Mouse (Mus musculus): ENCODE measurements around the gene Zfp658. TPM values are rescaled to one million over a fixed set of nuclear protein-coding genes. Genes with fewer than 3 reads are reported as not detected.

Gene Zfp658
- polyA plus RNA-seq, 1 experiment from 2014 or later, result 6.9 TPM

GRCm38 (mm10) chr7:43544225-43544977, 17.7 kb upstream of the Zfp658 start, which contains the start of gene Cd33:
Cd33 (minus strand) TSS chr7:43544428.
- ATAC-seq, result no peak
- Histone ChIP-seq H3K4me1 (ENCODE audit: control insufficient read depth, insufficient read depth, low read depth, low read length) (no peaks in the 10 kb centered on the region), H3K36me3 (ENCODE audit: control insufficient read depth, insufficient read depth, low read length) (no peaks in the 10 kb centered on the region), H3K4me3 (ENCODE audit: low read length) (no peak within 1 kb of the TSS), H3K27ac (ENCODE audit: low read depth, low read length) (no peak within 1 kb of the TSS), H3K4me2 (ENCODE audit: low read length) (no peak within 1 kb of the TSS), H3K9me3 (ENCODE audit: control insufficient read depth, low read length) (no peaks in the 10 kb centered on the region), H3K9ac (ENCODE audit: low read depth, low read length) (no peak within 1 kb of the TSS), H3K27me3 (replicated peaks; ENCODE audit: control insufficient read depth, insufficient read depth, low read length) (no peaks in the 10 kb centered on the region)
- 79% methylated on average over 7 of the region's 7 CpGs for WGBS

GRCm38 (mm10) chr7:43545656-43546545, 16.2 kb upstream of the Zfp658 start:
- 71% methylated on average over 7 of the region's 7 CpGs for WGBS

GRCm38 (mm10) chr7:43547666-43548065, 14.4 kb upstream of the Zfp658 start:
- Histone ChIP-seq H3K27me3 (replicated peaks; ENCODE audit: control insufficient read depth, insufficient read depth, low read length) (no peaks in the 10 kb centered on the region), H3K4me2 (ENCODE audit: low read length) (no peak overlapping the region), H3K4me1 (ENCODE audit: control insufficient read depth, insufficient read depth, low read depth, low read length) (no peaks in the 10 kb centered on the region), H3K4me3 (ENCODE audit: low read length) (no peak overlapping the region), H3K36me3 (ENCODE audit: control insufficient read depth, insufficient read depth, low read length) (no peaks in the 10 kb centered on the region), H3K9ac (ENCODE audit: low read depth, low read length) (no peak overlapping the region), H3K27ac (ENCODE audit: low read depth, low read length) (no peak overlapping the region), H3K9me3 (ENCODE audit: control insufficient read depth, low read length) (no peaks in the 10 kb centered on the region)
- WGBS, result 45% methylated on average over 5 of the region's 5 CpGs
- ATAC-seq, result no peak

More at GRCm38 (mm10) chr7:43545656-43546545, 16.2 kb upstream of the Zfp658 start:
- no peak overlapping the region for H3K27ac ChIP-seq (ENCODE audit: low read depth, low read length)
- H3K4me1 ChIP-seq (ENCODE audit: control insufficient read depth, insufficient read depth, low read depth, low read length), result no peaks in the 10 kb centered on the region
- no peaks in the 10 kb centered on the region for H3K36me3 ChIP-seq (ENCODE audit: control insufficient read depth, insufficient read depth, low read length)
- H3K9me3 ChIP-seq (ENCODE audit: control insufficient read depth, low read length), result no peaks in the 10 kb centered on the region
- no peak overlapping the region for H3K9ac ChIP-seq (ENCODE audit: low read depth, low read length)
- no peak overlapping the region for H3K4me2 ChIP-seq (ENCODE audit: low read length)
- H3K4me3 ChIP-seq (ENCODE audit: low read length), result no peak overlapping the region
- no peaks in the 10 kb centered on the region for H3K27me3 ChIP-seq (replicated peaks; ENCODE audit: control insufficient read depth, insufficient read depth, low read length)
- ATAC-seq, result no peak

GRCm38 (mm10) chr7:43548206-43548605, 13.8 kb upstream of the Zfp658 start:
- Histone ChIP-seq H3K4me3 (ENCODE audit: low read length) (no peak overlapping the region), H3K4me1 (ENCODE audit: control insufficient read depth, insufficient read depth, low read depth, low read length) (no peaks in the 10 kb centered on the region), H3K9ac (ENCODE audit: low read depth, low read length) (no peak overlapping the region), H3K27me3 (replicated peaks; ENCODE audit: control insufficient read depth, insufficient read depth, low read length) (no peaks in the 10 kb centered on the region), H3K4me2 (ENCODE audit: low read length) (no peak overlapping the region), H3K27ac (ENCODE audit: low read depth, low read length) (no peak overlapping the region), H3K9me3 (ENCODE audit: control insufficient read depth, low read length) (no peaks in the 10 kb centered on the region), H3K36me3 (ENCODE audit: control insufficient read depth, insufficient read depth, low read length) (no peaks in the 10 kb centered on the region)
- ATAC-seq, result no peak
- WGBS, result 88% methylated on average over 4 of the region's 4 CpGs

GRCm38 (mm10) chr7:43553153-43553552, 8.9 kb upstream of the Zfp658 start:
- 80% methylated on average over 4 of the region's 4 CpGs for WGBS
- no peak overlapping the region for H3K9ac ChIP-seq (ENCODE audit: low read depth, low read length)
- H3K9me3 ChIP-seq (ENCODE audit: control insufficient read depth, low read length), result no peaks in the 10 kb centered on the region
- no peaks in the 10 kb centered on the region for H3K4me1 ChIP-seq (ENCODE audit: control insufficient read depth, insufficient read depth, low read depth, low read length)
- no peaks in the 10 kb centered on the region for H3K36me3 ChIP-seq (ENCODE audit: control insufficient read depth, insufficient read depth, low read length)
- no peak overlapping the region for H3K4me2 ChIP-seq (ENCODE audit: low read length)
- no peak for ATAC-seq
- H3K27ac ChIP-seq (ENCODE audit: low read depth, low read length), result no peak overlapping the region
- no peak overlapping the region for H3K4me3 ChIP-seq (ENCODE audit: low read length)
- no peaks in the 10 kb centered on the region for H3K27me3 ChIP-seq (replicated peaks; ENCODE audit: control insufficient read depth, insufficient read depth, low read length)

GRCm38 (mm10) chr7:43554550-43554949, 7.5 kb upstream of the Zfp658 start:
- H3K36me3 ChIP-seq (ENCODE audit: control insufficient read depth, insufficient read depth, low read length), result no peaks in the 10 kb centered on the region
- H3K9me3 ChIP-seq (ENCODE audit: control insufficient read depth, low read length), result no peaks in the 10 kb centered on the region
- H3K27me3 ChIP-seq (replicated peaks; ENCODE audit: control insufficient read depth, insufficient read depth, low read length), result no peaks in the 10 kb centered on the region
- no peak overlapping the region for H3K27ac ChIP-seq (ENCODE audit: low read depth, low read length)
- no peaks in the 10 kb centered on the region for H3K4me1 ChIP-seq (ENCODE audit: control insufficient read depth, insufficient read depth, low read depth, low read length)
- no peak overlapping the region for H3K4me3 ChIP-seq (ENCODE audit: low read length)
- no peak overlapping the region for H3K9ac ChIP-seq (ENCODE audit: low read depth, low read length)
- no peak overlapping the region for H3K4me2 ChIP-seq (ENCODE audit: low read length)
- ATAC-seq, result no peak
- WGBS, result 58% methylated on average over 3 of the region's 3 CpGs

- H3K27ac ChIP-seq (ENCODE audit: low read depth, low read length), result no peak overlapping the region
- no peak overlapping the region for H3K4me3 ChIP-seq (ENCODE audit: low read length)
- H3K36me3 ChIP-seq (ENCODE audit: control insufficient read depth, insufficient read depth, low read length), result no peaks in the 10 kb centered on the region
- no peaks in the 10 kb centered on the region for H3K4me1 ChIP-seq (ENCODE audit: control insufficient read depth, insufficient read depth, low read depth, low read length)
- H3K9me3 ChIP-seq (ENCODE audit: control insufficient read depth, low read length), result no peaks in the 10 kb centered on the region
- WGBS, result 93% methylated on average over 5 of the region's 5 CpGs
- no peaks in the 10 kb centered on the region for H3K27me3 ChIP-seq (replicated peaks; ENCODE audit: control insufficient read depth, insufficient read depth, low read length)
- H3K9ac ChIP-seq (ENCODE audit: low read depth, low read length), result no peak overlapping the region
- ATAC-seq, result no peak
- H3K4me2 ChIP-seq (ENCODE audit: low read length), result no peak overlapping the region
Measured at GRCm38 (mm10) chr7:43555351-43555750, 6.7 kb upstream of the Zfp658 start.

GRCm38 (mm10) chr7:43556901-43557300, 5.2 kb upstream of the Zfp658 start:
- Histone ChIP-seq H3K9me3 (ENCODE audit: control insufficient read depth, low read length) (no peaks in the 10 kb centered on the region), H3K27ac (ENCODE audit: low read depth, low read length) (no peak overlapping the region), H3K4me2 (ENCODE audit: low read length) (no peak overlapping the region), H3K27me3 (replicated peaks; ENCODE audit: control insufficient read depth, insufficient read depth, low read length) (no peaks in the 10 kb centered on the region), H3K4me1 (ENCODE audit: control insufficient read depth, insufficient read depth, low read depth, low read length) (no peaks in the 10 kb centered on the region), H3K4me3 (ENCODE audit: low read length) (no peak overlapping the region), H3K9ac (ENCODE audit: low read depth, low read length) (no peak overlapping the region), H3K36me3 (ENCODE audit: control insufficient read depth, insufficient read depth, low read length) (no peaks in the 10 kb centered on the region)
- WGBS, result 91% methylated on average over 1 of the region's 1 CpGs
- no peak for ATAC-seq

- ATAC-seq, result peak; percentile 40; the same call in 1 of the 2 replicates
- Histone ChIP-seq H3K36me3 (ENCODE audit: control insufficient read depth, insufficient read depth, low read length) (peaks cover 13% of the 10 kb centered on the region; the same call in 1 of the 2 replicates), H3K27ac (ENCODE audit: low read depth, low read length) (peak overlapping the region; percentile 85), H3K4me3 (ENCODE audit: low read length) (peak overlapping the region; percentile 81), H3K4me1 (ENCODE audit: control insufficient read depth, insufficient read depth, low read depth, low read length) (peaks cover 11% of the 10 kb centered on the region), H3K27me3 (replicated peaks; ENCODE audit: control insufficient read depth, insufficient read depth, low read length) (no peaks in the 10 kb centered on the region), H3K9ac (ENCODE audit: low read depth, low read length) (peak overlapping the region; percentile 85), H3K9me3 (ENCODE audit: control insufficient read depth, low read length) (no peaks in the 10 kb centered on the region), H3K4me2 (ENCODE audit: low read length) (peak overlapping the region; percentile 83)
- WGBS, result 2% methylated on average over 10 of the region's 10 CpGs
Measured at GRCm38 (mm10) chr7:43562651-43563070, 605 bp downstream of the Zfp658 start.
